ENCODE assay signal across 12 mouse cellular contexts in genomic region chr4:140959715-140960479, GRCm38 (mm10). TPM values are rescaled to one million over a fixed set of nuclear protein-coding genes. Genes with fewer than 3 reads are reported as not detected.
A peak's percentile ranks its signal among the peaks of the same experiment; 100 is the strongest.
DNase-seq lines count a peak whose midpoint lies in the region; ATAC-seq and TF ChIP-seq lines count a peak whose summit lies in the region.
"Had no signal": no experiment of that assay in that cellular context is flagged by ENCODE, and none has a peak within 500 bp of the region (broad histone marks: within the 10 kb centered on the region; RNA-seq: fewer than 3 reads in every experiment).

No protein-coding gene starts in this region.

- no peaks in the 10 kb centered on the region for H3K36me3 ChIP-seq in hindbrain, embryonic 13.5 days
- H3K36me3 ChIP-seq in hindbrain, embryonic 12.5 days, result no peaks in the 10 kb centered on the region
- no peaks in the 10 kb centered on the region for H3K36me3 ChIP-seq in intestine, embryonic 16.5 days (ENCODE audit: control insufficient read depth, insufficient read depth, low read length)

- H3K4me2 ChIP-seq in hindbrain, embryonic 13.5 days, result peak overlapping the region; percentile 97; the same call in 1 of the 2 replicates
- H3K4me2 ChIP-seq in hindbrain, embryonic 12.5 days (replicated peaks), result no peak overlapping the region; the same call in 1 of the 2 replicates
- no peak overlapping the region for H3K4me2 ChIP-seq in intestine, embryonic 16.5 days (ENCODE audit: low read depth, low read length)

- DNase-seq in cerebellum, adult 9-10 months, result peak; percentile 63
- no peak for DNase-seq in cerebellum, adult 2 months
- DNase-seq in ES-CJ7 (ENCODE audit: low read depth, low spot score), result peak; percentile 50
- DNase-seq in layer of hippocampus, adult 18-20 months (ENCODE audit: low spot score in 2 of 2), result no peak
- no peak for DNase-seq in thymus, postnatal 10 days (ENCODE audit: low spot score in 2 of 2)
- DNase-seq: cerebellum, adult 11 months; heart, postnatal 14 days; right cerebral cortex, adult 18-20 months had no signal

- H3K9ac ChIP-seq in hindbrain, embryonic 13.5 days, result 0 out of 2 replicates have a peak overlapping the region, but pooled peaks have one; percentile 58
- no peak overlapping the region for H3K9ac ChIP-seq in hindbrain, embryonic 12.5 days
- H3K9ac ChIP-seq in intestine, embryonic 16.5 days (ENCODE audit: low read depth, low read length), result peak overlapping the region; percentile 51; the same call in 1 of the 2 replicates

- no peaks in the 10 kb centered on the region for H3K27me3 ChIP-seq in cerebellum, adult 2 months (ENCODE audit: control insufficient read depth, insufficient read depth, low read length)
- H3K27me3 ChIP-seq in hindbrain, embryonic 13.5 days, result peaks cover 7% of the 10 kb centered on the region; the same call in 1 of the 2 replicates
- no peaks in the 10 kb centered on the region for H3K27me3 ChIP-seq in hindbrain, embryonic 12.5 days
- H3K27me3 ChIP-seq in intestine, embryonic 16.5 days (replicated peaks; ENCODE audit: control insufficient read depth, insufficient read depth, low read length), result no peaks in the 10 kb centered on the region

- 86% methylated on average over 10 of the region's 10 CpGs for WGBS in cerebellum, adult 2 months
- 80% methylated on average over 10 of the region's 10 CpGs for WGBS in hindbrain, embryonic 13.5 days
- WGBS in hindbrain, embryonic 12.5 days, result 81% methylated on average over 10 of the region's 10 CpGs
- WGBS in intestine, embryonic 16.5 days, result 79% methylated on average over 10 of the region's 10 CpGs

- TF ChIP-seq CTCF in cerebellum, adult 2 months (IDR thresholded peaks at IDR 0.05; ENCODE audit: borderline replicate concordance, insufficient read depth, low read depth, low read length), result no peak

- no peak for TF ChIP-seq POLR2A in cerebellum, adult 2 months (IDR thresholded peaks at IDR 0.05; ENCODE audit: borderline replicate concordance, insufficient read depth, low read length)

- no peak overlapping the region; the same call in 1 of the 2 replicates for H3K27ac ChIP-seq in cerebellum, adult 2 months (ENCODE audit: insufficient read depth, low read length)
- no peak overlapping the region for H3K27ac ChIP-seq in hindbrain, embryonic 13.5 days
- no peak overlapping the region for H3K27ac ChIP-seq in hindbrain, embryonic 12.5 days
- H3K27ac ChIP-seq in intestine, embryonic 16.5 days (ENCODE audit: low read length), result no peak overlapping the region
- H3K27ac ChIP-seq: stomach, postnatal 0 days had no signal

- H3K4me1 ChIP-seq in cerebellum, adult 2 months (ENCODE audit: control insufficient read depth, insufficient read depth, low read length), result peaks cover 14% of the 10 kb centered on the region
- peaks cover 49% of the 10 kb centered on the region for H3K4me1 ChIP-seq in hindbrain, embryonic 13.5 days (replicated peaks)
- H3K4me1 ChIP-seq in hindbrain, embryonic 12.5 days, result peaks cover 42% of the 10 kb centered on the region
- peaks cover 27% of the 10 kb centered on the region for H3K4me1 ChIP-seq in intestine, embryonic 16.5 days (ENCODE audit: control insufficient read depth, insufficient read depth, low read length)

- H3K4me3 ChIP-seq in cerebellum, adult 2 months (replicated peaks; ENCODE audit: insufficient read depth, low read depth, low read length), result no peak overlapping the region
- no peak overlapping the region for H3K4me3 ChIP-seq in hindbrain, embryonic 13.5 days
- H3K4me3 ChIP-seq in hindbrain, embryonic 12.5 days, result no peak overlapping the region
- no peak overlapping the region for H3K4me3 ChIP-seq in intestine, embryonic 16.5 days (ENCODE audit: low read length)

- H3K9me3 ChIP-seq in hindbrain, embryonic 13.5 days, result no peaks in the 10 kb centered on the region
- H3K9me3 ChIP-seq in hindbrain, embryonic 12.5 days (replicated peaks), result no peaks in the 10 kb centered on the region
- no peaks in the 10 kb centered on the region for H3K9me3 ChIP-seq in intestine, embryonic 16.5 days (ENCODE audit: control insufficient read depth, low read length)

- no peak for ATAC-seq in hindbrain, embryonic 13.5 days (ENCODE audit: low FRiP score)
- ATAC-seq in hindbrain, embryonic 12.5 days (ENCODE audit: low FRiP score), result no peak
- no peak for ATAC-seq in intestine, embryonic 16.5 days

RNA-seq across cellular contexts. Expression of gene Sdhb, which starts 1.1 kb away (rescaled TPM):
- 320 and 325 TPM in 2 replicates for polyA plus RNA-seq in cerebellum, adult 2 months (2012; rRNA removed)
- 442 and 459 TPM in 2 replicates for polyA plus RNA-seq in hindbrain, embryonic 13.5 days (2015; fragmentation: Nextera tagmentation; extraction: Ambion mirVana)
- 349 and 383 TPM in 2 replicates for polyA plus RNA-seq in hindbrain, embryonic 12.5 days (2016; fragmentation: Nextera tagmentation; extraction: Ambion mirVana)
- 671 and 689 TPM in 2 replicates for polyA plus RNA-seq in intestine, embryonic 16.5 days (2015; fragmentation: Nextera tagmentation; extraction: Ambion mirVana)
- 100 to 1,000 TPM; 183 to 190 TPM for total RNA-seq in layer of hippocampus, adult 18-20 months (2021)

RNA-seq across cellular contexts. Expression of gene Atp13a2, which starts 26.8 kb away (rescaled TPM):
- polyA plus RNA-seq in cerebellum, adult 2 months (2012; rRNA removed), result 194 and 198 TPM in 2 replicates
- 140 TPM in 2 replicates for polyA plus RNA-seq in hindbrain, embryonic 13.5 days (2015; fragmentation: Nextera tagmentation; extraction: Ambion mirVana)
- polyA plus RNA-seq in hindbrain, embryonic 12.5 days (2016; fragmentation: Nextera tagmentation; extraction: Ambion mirVana), result 110 and 113 TPM in 2 replicates
- polyA plus RNA-seq in intestine, embryonic 16.5 days (2015; fragmentation: Nextera tagmentation; extraction: Ambion mirVana), result 29.3 and 31.5 TPM in 2 replicates
- total RNA-seq in layer of hippocampus, adult 18-20 months (2021), result 100 to 1,000 TPM; 151 to 157 TPM

RNA-seq across cellular contexts. Expression of gene Mfap2, which starts 50.3 kb away (rescaled TPM):
- 3.1 and 3.4 TPM in 2 replicates for polyA plus RNA-seq in cerebellum, adult 2 months (2012; rRNA removed)
- polyA plus RNA-seq in hindbrain, embryonic 13.5 days (2015; fragmentation: Nextera tagmentation; extraction: Ambion mirVana), result 198 and 227 TPM in 2 replicates
- 344 and 345 TPM in 2 replicates for polyA plus RNA-seq in hindbrain, embryonic 12.5 days (2016; fragmentation: Nextera tagmentation; extraction: Ambion mirVana)
- polyA plus RNA-seq in intestine, embryonic 16.5 days (2015; fragmentation: Nextera tagmentation; extraction: Ambion mirVana), result 312 and 334 TPM in 2 replicates
- 1 to 10 TPM; 3.4 to 4.5 TPM for total RNA-seq in layer of hippocampus, adult 18-20 months (2021)

RNA-seq across cellular contexts. Expression of gene Padi2, which starts 53.8 kb away (rescaled TPM):
- polyA plus RNA-seq in cerebellum, adult 2 months (2012; rRNA removed), result 22.2 and 25.2 TPM in 2 replicates
- polyA plus RNA-seq in hindbrain, embryonic 13.5 days (2015; fragmentation: Nextera tagmentation; extraction: Ambion mirVana), result 0.89 and 1.1 TPM in 2 replicates
- 2.6 and 3.7 TPM in 2 replicates for polyA plus RNA-seq in hindbrain, embryonic 12.5 days (2016; fragmentation: Nextera tagmentation; extraction: Ambion mirVana)
- 3.0 and 3.5 TPM in 2 replicates for polyA plus RNA-seq in intestine, embryonic 16.5 days (2015; fragmentation: Nextera tagmentation; extraction: Ambion mirVana)
- 10 to 100 TPM; 25.0 to 27.3 TPM for total RNA-seq in layer of hippocampus, adult 18-20 months (2021)

Comparison
In these comparisons a context has a peak if more than half of its experiments do, and no peak if none do; other contexts are left out.
1. DNase-seq: peak in cerebellum, adult 9-10 months (single experiment) and ES-CJ7 (single experiment); none in cerebellum, adult 2 months (0 of 2), layer of hippocampus, adult 18-20 months (0 of 2) and thymus, postnatal 10 days (0 of 2).
2. RNA of gene Mfap2, which starts 50.3 kb away (polyA plus RNA-seq): 344 to 345 TPM in hindbrain, embryonic 12.5 days, 312 to 334 TPM in intestine, embryonic 16.5 days and 198 to 227 TPM in hindbrain, embryonic 13.5 days; 3.1 to 3.4 TPM in cerebellum, adult 2 months; every median in the first group is over 10 times any median in the second.